Mouse (Mus musculus): ENCODE results near the gene Ppp4c. TPM values are rescaled to one million over a fixed set of nuclear protein-coding genes. Genes with fewer than 3 reads are reported as not detected.
A peak's percentile ranks its signal among the peaks of the same experiment; 100 is the strongest.

The Ppp4c gene
- polyA plus RNA-seq, 1 experiment: 153 TPM

- H3K4me1 ChIP-seq (ENCODE audit: control insufficient read depth, insufficient read depth, low read length): peaks cover 32% of the 10 kb centered on the region
Measured at GRCm38 (mm10) chr7:126761529-126762067, 30.7 kb downstream of the Ppp4c start.

GRCm38 (mm10) chr7:126760956-126761355, 31.3 kb downstream of the Ppp4c start:
- H3K27ac ChIP-seq (ENCODE audit: insufficient read depth, low read depth, low read length): no peak overlapping the region
- no peak overlapping the region for H3K4me3 ChIP-seq (ENCODE audit: insufficient read depth, low read length)
- H3K4me1 ChIP-seq (ENCODE audit: control insufficient read depth, insufficient read depth, low read length): peaks cover 32% of the 10 kb centered on the region
- TF ChIP-seq CTCF (IDR thresholded peaks at IDR 0.05; ENCODE audit: low read depth, low read length) (no peak), POLR2A (IDR thresholded peaks at IDR 0.05; ENCODE audit: borderline replicate concordance, low read depth, low read length) (no peak)

More at GRCm38 (mm10) chr7:126761529-126762067, 30.7 kb downstream of the Ppp4c start:
- TF ChIP-seq CTCF (IDR thresholded peaks at IDR 0.05; ENCODE audit: low read depth, low read length) (no peak), POLR2A (IDR thresholded peaks at IDR 0.05; ENCODE audit: borderline replicate concordance, low read depth, low read length) (no peak)
- Histone ChIP-seq H3K27ac (ENCODE audit: insufficient read depth, low read depth, low read length) (no peak overlapping the region), H3K4me3 (ENCODE audit: insufficient read depth, low read length) (no peak overlapping the region)

- peak overlapping the region; percentile 64 for H3K27ac ChIP-seq (ENCODE audit: insufficient read depth, low read depth, low read length)
- H3K4me1 ChIP-seq (ENCODE audit: control insufficient read depth, insufficient read depth, low read length): peaks cover 27% of the 10 kb centered on the region
- peak overlapping the region; percentile 98 for H3K4me3 ChIP-seq (ENCODE audit: insufficient read depth, low read length)
- TF ChIP-seq CTCF (IDR thresholded peaks at IDR 0.05; ENCODE audit: low read depth, low read length) (no peak), POLR2A (IDR thresholded peaks at IDR 0.05; ENCODE audit: borderline replicate concordance, low read depth, low read length) (no peak)
Measured at GRCm38 (mm10) chr7:126760391-126760802, 31.9 kb downstream of the Ppp4c start.

- peak overlapping the region; percentile 98 for H3K4me3 ChIP-seq (ENCODE audit: insufficient read depth, low read length)
- peak overlapping the region; percentile 64 for H3K27ac ChIP-seq (ENCODE audit: insufficient read depth, low read depth, low read length)
- H3K4me1 ChIP-seq (ENCODE audit: control insufficient read depth, insufficient read depth, low read length): peaks cover 30% of the 10 kb centered on the region
- TF ChIP-seq POLR2A (IDR thresholded peaks at IDR 0.05; ENCODE audit: borderline replicate concordance, low read depth, low read length) (no peak), CTCF (IDR thresholded peaks at IDR 0.05; ENCODE audit: low read depth, low read length) (no peak)
Measured at GRCm38 (mm10) chr7:126759672-126760390, 32.5 kb downstream of the Ppp4c start.

GRCm38 (mm10) chr7:126759050-126759671, 33.1 kb downstream of the Ppp4c start, which contains the start of gene Mapk3:
Gene Mapk3, plus strand, starts transcription at chr7:126759601.
- TF ChIP-seq POLR2A (IDR thresholded peaks at IDR 0.05; ENCODE audit: borderline replicate concordance, low read depth, low read length) (no peak), CTCF (IDR thresholded peaks at IDR 0.05; ENCODE audit: low read depth, low read length) (peak; percentile 40; the same call in 1 of the 2 replicates)
- Histone ChIP-seq H3K4me3 (ENCODE audit: insufficient read depth, low read length) (peak within 1 kb of the TSS; percentile 98), H3K27ac (ENCODE audit: insufficient read depth, low read depth, low read length) (peak within 1 kb of the TSS; percentile 64), H3K4me1 (ENCODE audit: control insufficient read depth, insufficient read depth, low read length) (peaks cover 34% of the 10 kb centered on the region)

- Histone ChIP-seq H3K4me1 (ENCODE audit: control insufficient read depth, insufficient read depth, low read length) (peaks cover 36% of the 10 kb centered on the region), H3K4me3 (ENCODE audit: insufficient read depth, low read length) (no peak overlapping the region), H3K27ac (ENCODE audit: insufficient read depth, low read depth, low read length) (no peak overlapping the region)
- TF ChIP-seq CTCF (IDR thresholded peaks at IDR 0.05; ENCODE audit: low read depth, low read length): no peak
- TF ChIP-seq POLR2A (IDR thresholded peaks at IDR 0.05; ENCODE audit: borderline replicate concordance, low read depth, low read length): no peak
Measured at GRCm38 (mm10) chr7:126758539-126758938, 33.8 kb downstream of the Ppp4c start.

GRCm38 (mm10) chr7:126754866-126755265, 37.4 kb downstream of the Ppp4c start:
- peak; percentile 69 for TF ChIP-seq CTCF (IDR thresholded peaks at IDR 0.05; ENCODE audit: low read depth, low read length)
- TF ChIP-seq POLR2A (IDR thresholded peaks at IDR 0.05; ENCODE audit: borderline replicate concordance, low read depth, low read length): no peak
- Histone ChIP-seq H3K4me3 (ENCODE audit: insufficient read depth, low read length) (peak overlapping the region; percentile 26), H3K4me1 (ENCODE audit: control insufficient read depth, insufficient read depth, low read length) (peaks cover 26% of the 10 kb centered on the region), H3K27ac (ENCODE audit: insufficient read depth, low read depth, low read length) (peak overlapping the region; percentile 44)

- H3K27ac ChIP-seq (ENCODE audit: insufficient read depth, low read depth, low read length): no peak overlapping the region
- peaks cover 50% of the 10 kb centered on the region for H3K4me1 ChIP-seq (ENCODE audit: control insufficient read depth, insufficient read depth, low read length)
- TF ChIP-seq POLR2A (IDR thresholded peaks at IDR 0.05; ENCODE audit: borderline replicate concordance, low read depth, low read length) (no peak), CTCF (IDR thresholded peaks at IDR 0.05; ENCODE audit: low read depth, low read length) (peak; percentile 44; the same call in 1 of the 2 replicates)
- no peak overlapping the region for H3K4me3 ChIP-seq (ENCODE audit: insufficient read depth, low read length)
Measured at GRCm38 (mm10) chr7:126749582-126750343, 42.5 kb downstream of the Ppp4c start.

GRCm38 (mm10) chr7:126748824-126749223, 43.5 kb downstream of the Ppp4c start:
- H3K4me3 ChIP-seq (ENCODE audit: insufficient read depth, low read length): no peak overlapping the region
- H3K4me1 ChIP-seq (ENCODE audit: control insufficient read depth, insufficient read depth, low read length): peaks cover 50% of the 10 kb centered on the region
- peak overlapping the region; percentile 83 for H3K27ac ChIP-seq (ENCODE audit: insufficient read depth, low read depth, low read length)
- no peak for TF ChIP-seq CTCF (IDR thresholded peaks at IDR 0.05; ENCODE audit: low read depth, low read length)
- TF ChIP-seq POLR2A (IDR thresholded peaks at IDR 0.05; ENCODE audit: borderline replicate concordance, low read depth, low read length): no peak
